17 mouse cellular contexts compared by ENCODE assay signal in genomic region chr11:4507421-4507820, GRCm38 (mm10).
DNase-seq lines count a peak whose midpoint lies in the region; ATAC-seq and TF ChIP-seq lines count a peak whose summit lies in the region.
"Had no signal": no experiment of that assay in that cellular context is flagged by ENCODE, and none has a peak within 500 bp of the region (broad histone marks: within the 10 kb centered on the region; RNA-seq: fewer than 3 reads in every experiment).

No protein-coding gene starts in this region.

- DNase-seq in heart, adult 2 months, result no peak
- no peak for DNase-seq in heart, embryonic 10.5 days (ENCODE audit: low spot score)
- peak; percentile 38 for DNase-seq in lung, postnatal 10 days
- no peak for DNase-seq in lung, postnatal 14 days
- peak; percentile 79 for DNase-seq in Muller cell, postnatal 12 days (ENCODE audit: inconsistent ontology term)
- DNase-seq in spleen, postnatal 36 days (ENCODE audit: low spot score in 2 of 2), result no peak
- DNase-seq in spleen, adult 12 weeks (ENCODE audit: low spot score), result no peak
- DNase-seq: adrenal gland, adult 2 months; B cell, adult 2 months; cerebellum, adult 11-12 months; cerebellum, postnatal 25 days had no signal

- no peak for TF ChIP-seq POLR2A in heart, adult 2 months (IDR thresholded peaks at IDR 0.05; ENCODE audit: insufficient read depth, low read depth, low read length)

- peaks cover 19% of the 10 kb centered on the region for H3K36me3 ChIP-seq in heart, adult 2 months (ENCODE audit: control insufficient read depth, insufficient read depth, low read length)
- H3K36me3 ChIP-seq in heart, embryonic 10.5 days, result peaks cover 53% of the 10 kb centered on the region

- TF ChIP-seq CTCF in heart, adult 2 months (IDR thresholded peaks at IDR 0.05), result no peak

- no peaks in the 10 kb centered on the region for H3K27me3 ChIP-seq in heart, adult 2 months (ENCODE audit: control insufficient read depth, insufficient read depth, low read length)
- no peaks in the 10 kb centered on the region for H3K27me3 ChIP-seq in heart, embryonic 10.5 days (ENCODE audit: insufficient read depth, poor library complexity, severe bottlenecking)
- H3K27me3 ChIP-seq: forebrain, embryonic 15.5 days; liver, embryonic 15.5 days; midbrain, embryonic 13.5 days had no signal

- H3K4me3 ChIP-seq in heart, adult 2 months, result no peak overlapping the region
- no peak overlapping the region for H3K4me3 ChIP-seq in heart, embryonic 10.5 days
- H3K4me3 ChIP-seq: forebrain, embryonic 15.5 days; liver, embryonic 15.5 days; midbrain, embryonic 13.5 days had no signal

- intact Hi-C loops in heart, adult 2 months (cut with DNase I), result loop anchor here (5.0 kb wide), 1 partner anchor 195 kb away; the partner anchor contains the start of genes Uqcr10 and Zmat5

- no peak overlapping the region for H3K9ac ChIP-seq in heart, adult 2 months (ENCODE audit: low read depth, low read length)
- H3K9ac ChIP-seq: forebrain, embryonic 15.5 days; liver, embryonic 15.5 days; midbrain, embryonic 13.5 days had no signal

- H3K9me3 ChIP-seq in heart, embryonic 10.5 days, result no peaks in the 10 kb centered on the region
- H3K9me3 ChIP-seq: forebrain, embryonic 15.5 days; G1E; liver, embryonic 15.5 days; midbrain, embryonic 13.5 days had no signal

- 15% methylated on average over 2 of the region's 2 CpGs for WGBS in heart, adult 2 months
- WGBS in heart, embryonic 10.5 days, result 78% methylated on average over 2 of the region's 2 CpGs

- peaks cover 2% of the 10 kb centered on the region; the same call in 1 of the 2 replicates for H3K79me2 ChIP-seq in heart, adult 2 months (replicated peaks; ENCODE audit: control insufficient read depth, insufficient read depth, low read length)

- ATAC-seq in inflammation-experienced regulatory T-cells, adult 6 months, result peak; percentile 51
- ATAC-seq: forebrain, embryonic 15.5 days; hindbrain, embryonic 16.5 days; midbrain, embryonic 13.5 days had no signal

- peak overlapping the region; percentile 70 for H3K27ac ChIP-seq in heart, adult 2 months
- H3K27ac ChIP-seq in heart, embryonic 10.5 days, result no peak overlapping the region
- H3K27ac ChIP-seq: forebrain, embryonic 15.5 days; liver, embryonic 15.5 days; midbrain, embryonic 13.5 days had no signal

- peaks cover 4% of the 10 kb centered on the region; the same call in 1 of the 2 replicates for H3K4me1 ChIP-seq in heart, adult 2 months (ENCODE audit: control insufficient read depth, insufficient read depth, low read length)
- no peaks in the 10 kb centered on the region for H3K4me1 ChIP-seq in heart, embryonic 10.5 days
- H3K4me1 ChIP-seq: forebrain, embryonic 15.5 days; midbrain, embryonic 13.5 days had no signal

- TF ChIP-seq EP300 in heart, adult 2 months (IDR thresholded peaks at IDR 0.05; ENCODE audit: insufficient read depth, low read depth, low read length), result no peak

Comparison
In these comparisons a context has a peak if more than half of its experiments do, and no peak if none do; other contexts are left out.
1. DNase-seq: peak in lung, postnatal 10 days (single experiment) and Muller cell, postnatal 12 days (single experiment); none in heart, adult 2 months (0 of 2), heart, embryonic 10.5 days (single experiment), lung, postnatal 14 days (single experiment), spleen, postnatal 36 days (0 of 2) and spleen, adult 12 weeks (single experiment).